Mouse (Mus musculus) left cerebral cortex, adult 18-20 months (tissue): ENCODE data around the gene Galm. TPM values are rescaled to one million over a fixed set of nuclear protein-coding genes. Genes with fewer than 3 reads are reported as not detected.
"Not testable (repeated sequence)": the region's sequence is repeated elsewhere in the genome, so short reads cannot be mapped to it uniquely, and the experiment has no call there.

ENCODE experiments used
- DNase-seq, 2 experiments: peaks; one replicate each; pipeline ENCODE4 v3.0.0; 2021 to 2022; ENCODE audit warnings: low spot score in 2 of 2, mixed read lengths in 1 of 2
- total RNA-seq, 2 experiments: library from RNA; stranded (reverse); gene quantifications; 2 replicates each; pipeline ENCODE4 v1.2.3; 2021

The Galm gene
- total RNA-seq, 2 experiments from 2014 or later: 2.3 to 2.8 TPM

DNA sequence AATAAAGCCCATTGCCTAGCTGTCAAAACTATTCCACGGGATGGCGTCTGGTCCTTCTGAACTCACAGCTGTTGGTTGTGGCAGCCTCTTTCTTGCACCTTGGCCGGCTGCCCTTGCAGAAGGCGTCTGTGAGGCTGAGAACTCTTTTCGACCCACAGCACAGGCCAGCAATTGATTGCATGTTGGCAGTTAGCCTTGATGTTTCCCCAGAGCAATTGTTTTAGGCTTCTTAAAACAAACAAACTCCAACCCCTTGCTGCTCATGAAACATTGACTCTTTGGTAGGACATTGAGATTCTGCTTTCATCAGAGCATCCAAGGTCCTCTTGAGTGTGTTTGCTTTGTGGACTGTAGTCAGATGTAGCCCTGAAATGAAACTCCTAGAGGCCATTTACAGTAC is 33.2 kb downstream of the Galm start:
- peak; percentile 39 to 41 for DNase-seq

DNA sequence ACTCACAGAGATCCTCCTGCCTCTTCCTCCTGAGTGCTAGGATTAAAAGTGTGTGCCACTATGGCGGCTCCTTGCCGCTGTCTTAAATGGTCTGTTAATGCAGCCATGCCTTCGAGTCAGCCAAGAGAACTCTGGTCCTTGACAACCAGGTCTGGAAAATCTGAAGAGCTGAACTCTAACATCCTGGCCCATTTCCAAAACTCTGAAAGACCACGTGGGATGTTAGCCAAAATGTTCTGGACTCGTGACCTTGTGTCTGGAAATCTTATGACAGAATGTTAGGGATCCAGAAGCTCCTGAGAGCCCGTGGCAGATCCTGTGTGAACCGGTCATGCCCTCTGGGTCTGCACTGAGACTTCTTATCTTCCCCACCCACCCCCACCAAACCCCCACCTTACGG is 36.7 kb downstream of the Galm start:
- DNase-seq: no peak

DNA sequence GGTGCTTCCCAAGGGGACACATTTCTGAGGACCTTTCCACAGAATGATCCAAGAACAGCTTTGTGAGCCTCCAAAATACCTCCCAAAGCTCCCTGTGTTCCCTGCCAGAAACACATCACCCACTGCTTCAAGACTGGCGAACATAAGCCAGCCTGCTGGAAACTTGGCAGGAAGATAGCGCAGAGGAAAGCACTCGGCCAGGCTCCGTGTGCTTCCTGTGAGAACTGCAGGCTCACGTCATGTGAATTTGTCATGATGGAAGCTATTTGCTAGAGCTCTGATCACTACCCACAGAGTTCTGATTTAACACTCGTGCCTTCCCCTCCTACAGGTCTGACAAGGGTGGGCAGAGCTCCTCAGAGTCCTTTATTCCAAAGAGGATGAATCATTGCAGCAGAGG is 38.5 kb downstream of the Galm start:
- peak; percentile 74 to 83 for DNase-seq

DNA sequence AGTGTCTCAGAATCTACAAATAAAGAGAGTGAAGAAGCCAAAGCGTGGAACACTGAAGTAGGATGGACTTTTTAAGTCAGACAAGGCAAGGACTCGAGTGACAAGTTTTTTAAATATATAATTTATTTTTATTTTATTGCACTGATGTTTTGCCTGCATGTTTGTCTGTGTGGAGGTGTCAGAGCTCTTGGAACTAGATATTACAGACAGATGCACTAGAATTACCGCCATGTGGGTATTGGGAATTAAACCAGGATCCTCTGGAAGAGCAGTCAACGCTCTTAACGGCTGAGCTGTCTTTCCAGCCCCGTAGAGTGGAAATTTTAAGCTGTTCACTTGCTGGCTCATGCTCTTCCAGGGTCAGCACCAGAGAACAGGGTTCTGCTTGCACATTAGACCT is 39.1 kb downstream of the Galm start:
- DNase-seq: peak in 1 of 2 experiments; percentile 11

DNA sequence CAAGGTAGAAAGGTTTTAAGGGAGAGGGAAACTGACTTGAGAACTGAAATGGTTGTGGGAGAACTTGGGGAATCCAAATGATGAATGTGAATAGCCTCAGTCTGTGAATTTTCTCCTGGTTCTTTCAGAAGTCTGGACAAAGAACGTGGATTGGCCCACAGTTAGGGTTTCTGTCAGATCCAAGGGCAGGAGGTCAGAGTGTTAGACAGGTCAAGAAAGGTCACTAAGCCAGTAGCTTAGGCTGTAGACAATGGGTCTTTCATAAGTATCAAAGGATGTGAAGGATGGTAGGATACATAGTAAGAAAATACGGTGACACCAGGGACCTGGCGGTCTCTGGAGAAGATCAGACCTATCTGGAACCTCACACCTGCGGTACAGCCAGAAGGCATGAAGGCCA is 40.2 kb downstream of the Galm start:
- DNase-seq: no peak

DNA sequence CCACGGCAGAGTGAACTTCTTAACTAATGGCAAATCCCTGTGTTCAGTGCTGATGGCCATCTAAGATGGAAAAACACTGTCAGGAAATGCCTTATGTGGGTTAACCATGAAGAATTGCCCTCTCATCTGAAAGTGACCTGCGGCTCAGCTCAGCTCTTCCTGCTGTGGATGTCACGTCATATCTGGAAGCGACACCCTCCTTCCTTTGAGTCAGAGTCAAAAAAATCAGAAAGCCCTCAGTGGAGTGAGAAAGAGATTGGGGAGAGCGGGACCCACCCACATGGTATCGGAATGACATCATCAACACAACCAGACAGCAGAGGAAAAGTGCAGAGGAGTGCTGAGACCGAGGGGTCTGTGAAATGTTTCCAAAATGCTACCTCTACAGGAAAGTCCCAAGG is 40.6 kb downstream of the Galm start:
- DNase-seq: peak; percentile 41 to 55

DNA sequence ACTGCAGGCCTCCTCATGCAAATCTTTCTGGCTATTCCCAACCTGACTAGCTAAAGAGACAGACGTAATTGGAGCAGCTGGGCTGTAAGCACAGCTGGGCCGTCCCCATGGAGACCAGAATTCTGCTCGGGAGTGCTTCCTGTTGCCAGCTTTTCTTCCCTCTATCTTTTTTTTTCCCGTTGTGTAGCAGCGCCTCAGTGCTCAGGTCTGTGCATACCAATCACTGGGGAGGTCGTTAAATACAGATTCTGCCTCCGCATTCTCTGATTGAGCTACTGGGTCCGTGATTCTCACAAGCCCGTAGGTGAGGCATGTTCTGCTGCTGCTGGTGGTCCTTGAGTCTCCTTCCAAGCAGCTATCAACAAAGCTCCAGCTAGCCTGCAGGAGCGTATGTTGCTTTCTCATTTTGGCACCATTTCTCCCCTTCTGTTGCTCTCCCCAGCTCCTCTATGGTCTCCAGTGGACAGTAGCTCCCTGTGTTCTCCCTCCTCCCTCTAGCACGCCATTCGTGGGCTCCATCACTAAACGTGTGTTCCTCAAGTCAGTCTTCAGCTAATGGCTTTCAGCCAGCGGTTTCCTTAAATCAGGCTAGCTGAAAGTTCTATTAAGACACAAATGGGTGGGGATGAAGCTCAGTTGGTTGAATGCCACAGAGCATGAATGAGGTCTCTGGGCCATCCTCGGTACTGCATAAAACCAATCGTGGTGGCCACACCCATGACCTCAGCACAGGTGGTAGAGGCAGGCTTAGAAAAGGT is 41.3 kb downstream of the Galm start:
- DNase-seq: peak; percentile 41 to 66

DNA sequence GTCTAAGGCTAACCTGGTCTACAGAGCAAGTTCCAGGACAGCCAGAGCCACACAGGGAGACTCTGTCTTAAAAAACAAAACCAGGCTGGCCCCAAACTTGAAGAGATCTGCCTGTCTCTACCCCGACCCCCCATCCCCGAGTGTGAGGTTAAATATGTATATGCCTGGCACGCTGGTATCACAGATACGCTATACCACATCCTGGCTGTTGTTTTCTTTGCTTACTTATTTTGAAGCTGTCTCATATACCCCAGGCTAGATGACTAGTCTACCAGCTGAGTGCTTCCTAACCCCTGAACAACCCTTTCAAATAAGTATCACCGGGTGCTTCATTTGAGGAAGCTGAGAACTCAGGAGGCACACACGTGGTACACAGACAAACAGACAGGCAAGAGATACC is 42.5 kb downstream of the Galm start:
- no peak for DNase-seq

DNA sequence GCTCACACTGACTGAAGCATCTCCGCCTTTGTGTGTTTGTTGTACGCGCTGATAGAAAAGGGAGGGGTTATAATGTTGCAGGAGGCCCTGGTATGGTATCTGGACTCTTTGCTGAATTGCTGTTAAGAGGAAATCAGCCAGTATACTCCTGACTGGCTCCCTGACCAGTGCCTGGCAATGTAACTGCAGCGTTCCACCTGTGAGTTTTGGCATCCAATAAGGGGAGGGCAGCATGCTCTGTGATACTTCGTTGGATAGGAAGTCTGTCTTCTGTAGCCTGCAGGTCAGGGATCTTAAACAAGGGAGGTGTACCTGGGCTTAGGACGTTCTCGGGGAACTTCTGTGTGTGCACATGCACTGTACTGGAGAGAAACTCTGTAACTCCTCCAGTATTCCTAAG is 43.7 kb downstream of the Galm start:
- DNase-seq: no peak

DNA sequence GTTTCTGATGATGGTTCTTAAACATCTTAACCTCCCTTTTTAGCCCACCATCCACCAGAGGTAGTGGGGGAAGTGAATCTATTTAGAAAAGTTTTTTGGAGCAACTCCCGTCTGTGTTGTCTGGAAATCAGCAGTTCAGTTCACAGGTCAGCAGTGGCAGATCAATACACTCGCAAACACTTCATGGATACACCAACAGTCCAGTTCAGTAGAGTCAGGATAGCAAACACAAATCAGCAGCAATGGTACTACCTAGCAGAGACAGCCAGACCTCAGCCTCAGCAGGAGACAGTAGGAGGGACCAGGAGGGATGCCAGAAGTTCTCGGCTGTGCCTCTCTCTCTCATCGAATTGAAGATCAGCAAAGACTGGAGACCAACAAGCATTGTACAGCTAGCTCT is 44.7 kb downstream of the Galm start:
- no peak for DNase-seq

DNA sequence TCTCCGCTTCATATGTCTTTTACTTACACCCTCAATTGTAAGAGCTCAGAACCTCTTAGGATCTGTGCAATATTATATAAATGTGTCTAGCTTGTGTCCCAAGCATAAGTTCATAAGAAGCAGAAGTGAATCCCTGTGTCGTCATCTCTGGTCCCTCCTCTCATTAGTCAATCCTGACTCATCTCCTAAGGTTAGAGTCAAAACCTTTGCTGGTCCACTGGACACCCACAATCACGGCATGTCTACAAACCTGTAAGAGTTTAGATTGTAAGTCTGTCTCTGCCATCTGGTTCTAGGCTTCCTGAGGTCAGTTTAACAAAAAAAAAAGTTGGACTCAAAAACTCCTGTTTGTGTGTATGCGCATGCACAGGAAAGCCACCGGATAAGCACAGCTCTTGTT is 45.5 kb downstream of the Galm start:
- no peak for DNase-seq

DNA sequence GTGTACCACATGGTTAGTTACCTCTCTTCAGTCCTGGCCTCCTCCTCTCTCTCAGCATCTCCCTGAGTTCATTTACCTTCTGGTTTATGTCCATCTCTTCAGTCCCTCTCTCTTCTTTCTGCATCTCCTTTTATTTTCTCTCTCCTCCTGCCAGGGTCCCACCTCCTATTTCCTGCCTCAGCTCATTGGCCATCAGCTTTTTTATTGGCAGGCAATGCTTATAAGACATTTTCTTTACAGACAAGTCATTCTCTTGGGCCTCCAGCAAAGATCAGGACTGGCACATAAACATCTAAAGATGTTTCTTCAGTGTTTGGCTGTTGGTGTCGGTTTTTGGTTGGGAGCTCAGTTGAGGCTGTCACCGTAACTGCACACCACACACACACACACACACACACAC is 46.4 kb downstream of the Galm start:
- DNase-seq: no peak

DNA sequence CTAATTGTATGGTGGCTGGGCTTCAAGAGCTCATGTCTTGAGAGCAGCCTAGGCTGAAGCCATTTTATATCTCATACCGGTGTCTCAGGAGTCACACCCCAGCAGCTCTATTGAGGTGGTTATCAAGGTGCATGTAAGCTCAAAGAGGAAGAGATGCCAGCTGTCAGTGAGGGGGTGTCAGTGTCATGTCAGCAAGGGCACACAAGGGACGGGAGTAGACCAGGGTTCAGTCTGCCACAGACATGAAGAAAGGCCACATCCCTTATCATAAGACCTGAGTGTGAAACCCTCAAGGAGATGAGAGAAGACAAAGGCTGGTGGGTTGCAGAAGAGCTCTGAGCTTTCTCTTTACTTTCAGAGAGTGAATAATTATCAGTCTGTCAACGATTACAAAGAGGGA is 46.9 kb downstream of the Galm start:
- no peak for DNase-seq

DNA sequence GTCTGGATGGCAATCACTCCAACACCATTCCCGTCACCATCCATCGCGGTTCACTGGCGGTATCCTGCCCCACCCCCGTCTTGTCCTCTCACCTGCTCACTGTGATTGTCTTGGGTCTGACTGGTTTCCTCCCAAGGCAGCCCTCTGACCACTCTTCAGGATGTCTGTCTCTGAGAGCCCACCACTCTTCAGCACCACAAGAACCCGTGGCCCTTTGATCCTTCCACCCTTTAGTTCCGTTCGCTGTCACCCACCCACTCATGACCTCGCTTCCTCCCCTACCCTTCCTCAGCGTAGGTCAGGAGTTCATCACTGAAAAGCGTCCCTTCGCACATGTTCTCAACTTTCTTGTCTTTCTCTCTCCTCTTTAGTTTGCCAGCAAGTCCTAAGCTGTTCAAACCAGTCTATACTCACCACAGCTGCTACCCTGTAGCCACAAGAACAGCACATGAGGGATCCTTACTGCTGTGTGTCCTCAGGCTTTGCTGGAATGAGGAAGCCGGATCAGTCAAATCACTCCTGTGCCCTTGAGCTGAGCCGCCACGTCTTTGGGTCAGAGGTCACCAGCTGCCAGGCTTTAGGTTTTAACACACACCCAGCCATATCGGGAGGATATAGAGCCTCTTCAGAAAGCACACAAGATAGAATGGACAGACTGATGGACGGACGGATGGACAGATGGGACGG is 47.6 kb downstream of the Galm start:
- DNase-seq: no peak

DNA sequence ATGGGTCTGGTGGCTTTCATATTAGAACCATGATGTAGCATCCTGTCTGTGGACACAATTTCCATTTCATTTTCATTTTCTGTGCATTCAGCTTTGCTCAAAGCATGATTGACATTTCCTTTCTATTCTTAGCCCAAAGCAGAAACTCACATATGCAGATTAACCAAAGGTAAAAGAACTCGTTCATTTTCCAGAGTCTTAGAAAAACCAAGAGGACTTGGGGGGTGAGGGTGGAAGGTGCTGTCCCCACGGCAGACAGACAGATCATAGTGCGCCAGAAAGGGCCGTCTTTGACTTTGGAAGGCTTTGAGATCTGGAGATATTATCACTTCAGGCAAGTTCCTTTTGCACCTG is 48.1 kb downstream of the Galm start:
- DNase-seq: no peak

DNA sequence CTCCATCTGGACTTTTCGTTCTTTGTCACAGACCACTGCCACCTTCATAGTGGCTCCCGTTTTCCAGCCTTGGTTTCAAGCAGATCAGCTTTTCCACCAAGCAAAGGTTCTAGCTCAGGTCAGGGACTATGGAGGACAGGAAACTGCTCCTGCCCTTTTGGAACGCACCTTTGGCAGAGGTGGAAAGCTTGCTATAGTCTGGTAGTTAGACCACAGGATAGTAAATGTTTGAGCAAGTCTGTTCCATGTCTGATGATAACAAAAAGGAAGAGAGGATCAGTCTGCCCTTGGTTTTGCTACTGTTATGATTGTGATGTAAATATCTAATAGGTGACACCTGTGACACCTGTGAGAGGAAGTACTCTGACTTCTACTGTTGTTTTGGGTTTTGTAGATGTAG is 48.7 kb downstream of the Galm start:
- DNase-seq: no peak

DNA sequence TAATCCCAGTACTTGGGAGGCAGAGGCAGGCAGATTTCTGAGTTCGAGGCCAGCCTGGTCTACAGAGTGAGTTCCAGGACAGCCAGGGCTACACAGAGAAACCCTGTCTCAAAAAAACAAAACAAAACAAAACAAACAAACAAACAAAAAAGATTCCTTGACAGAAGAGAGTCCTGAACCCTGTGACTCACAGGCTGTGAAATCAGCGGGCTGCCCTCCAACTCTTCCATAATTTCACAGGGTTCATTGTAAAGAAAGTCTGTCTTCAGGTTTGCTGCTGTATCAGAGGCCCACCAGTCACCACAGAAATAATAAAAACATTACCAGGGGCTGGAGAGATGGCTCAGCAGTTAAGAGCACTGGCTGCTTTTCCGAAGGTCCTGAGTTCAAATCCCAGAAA is 51.6 kb downstream of the Galm start:
- not testable (repeated sequence) for DNase-seq

DNA sequence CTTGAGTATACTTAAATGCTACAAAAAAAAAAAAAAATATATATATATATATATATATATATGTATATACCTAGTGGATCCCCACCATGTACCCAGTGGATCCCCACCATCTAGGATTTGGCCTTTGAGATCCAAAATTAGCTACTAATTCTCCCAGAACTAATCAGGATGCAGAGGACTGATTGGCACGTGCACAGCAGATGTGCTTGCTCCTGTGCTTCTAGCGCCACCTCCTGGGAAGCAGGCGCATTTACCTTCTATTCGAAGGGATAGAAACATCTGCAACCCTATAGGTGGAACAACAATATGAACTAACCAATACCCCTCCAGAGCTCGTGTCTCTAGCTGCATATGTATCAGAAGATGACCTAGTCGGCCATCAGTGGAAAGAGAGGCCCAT is 52.7 kb downstream of the Galm start:
- DNase-seq: peak; percentile 73 to 78

DNA sequence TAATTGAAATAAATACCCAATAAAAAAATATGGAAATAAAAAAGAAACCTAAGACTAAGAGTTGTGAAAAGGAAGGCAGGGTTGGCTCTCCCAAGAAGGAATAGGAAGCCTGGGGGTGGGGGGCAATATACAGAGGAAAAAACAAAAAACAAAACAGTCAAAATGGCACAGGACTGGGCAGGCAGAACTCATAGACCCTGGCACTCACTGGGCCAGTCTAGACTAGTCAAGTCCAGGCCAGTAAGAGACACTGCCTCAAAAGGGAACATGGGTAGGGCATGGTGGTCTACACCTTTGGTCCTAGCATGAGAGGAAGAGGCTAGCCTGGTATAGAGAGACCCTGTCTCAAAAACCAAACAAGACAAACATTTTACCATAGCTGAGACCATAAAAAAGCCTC is 53.2 kb downstream of the Galm start:
- DNase-seq: no peak

DNA sequence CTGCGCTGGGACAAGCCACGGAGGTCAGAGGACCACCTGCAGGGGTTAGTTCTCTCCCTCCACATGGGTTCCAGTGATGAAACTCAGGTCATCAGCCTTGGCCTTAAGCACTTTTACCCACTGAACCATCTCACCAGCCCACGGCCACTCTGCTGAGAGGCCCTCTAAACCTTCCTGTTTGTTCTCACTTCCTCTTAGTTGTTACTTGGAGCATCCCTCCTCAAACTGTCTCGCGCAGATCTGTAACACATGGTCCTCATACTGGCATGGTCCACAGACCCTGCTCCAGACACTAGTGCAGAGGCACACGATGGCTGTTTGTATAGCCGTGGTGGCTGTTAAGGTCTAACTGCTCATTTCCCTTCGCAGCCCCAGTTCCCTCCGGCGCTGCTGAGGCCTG is 56.3 kb downstream of the Galm start:
- no peak for DNase-seq

DNA sequence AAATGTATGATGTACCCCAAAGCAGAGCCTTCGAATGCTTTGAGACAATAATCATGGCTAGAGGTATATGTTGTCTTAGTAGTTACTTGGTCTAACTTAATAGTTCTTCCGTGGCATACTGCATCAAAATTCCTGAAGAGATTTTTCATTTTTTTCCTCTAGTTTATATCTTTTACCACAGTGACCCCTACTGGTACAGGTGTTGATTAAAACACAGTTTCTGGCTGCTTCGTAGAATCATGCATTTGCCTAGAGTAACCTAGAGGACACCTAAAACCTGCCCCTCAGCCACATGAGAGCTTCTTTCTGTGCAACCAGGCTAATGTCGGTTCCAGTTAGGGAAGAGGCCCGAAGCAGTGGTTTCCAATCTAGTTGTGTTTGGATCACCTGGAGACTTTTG is 65.8 kb downstream of the Galm start:
- no peak for DNase-seq

DNA sequence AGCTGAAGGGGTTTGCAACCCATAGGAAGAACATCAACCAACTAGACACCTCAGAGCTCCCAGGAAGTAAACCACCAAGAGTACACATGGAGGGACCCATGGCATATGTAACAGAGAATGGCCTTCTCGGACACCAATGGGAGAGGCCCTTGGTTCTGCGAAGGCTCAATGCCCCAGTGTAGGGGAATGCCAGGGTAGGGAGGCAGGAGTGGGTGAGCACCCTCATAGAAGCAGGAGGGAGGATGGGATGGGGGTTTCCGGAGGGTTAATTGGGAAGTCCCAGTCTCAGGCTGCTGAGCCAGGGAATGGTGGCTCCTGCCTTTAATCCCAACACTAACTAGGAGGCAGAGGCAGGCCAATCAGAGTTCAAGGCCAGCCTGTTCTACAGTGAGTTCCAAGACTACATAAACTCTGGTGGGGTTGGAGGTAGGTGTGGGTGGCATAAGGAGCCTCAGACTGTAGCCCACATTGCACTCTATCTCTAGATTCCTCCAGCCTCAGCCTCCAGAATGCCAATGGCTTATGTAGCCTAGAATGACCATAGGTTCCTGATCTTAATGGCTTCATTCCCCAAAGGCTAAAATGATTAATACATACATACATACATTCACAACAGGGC is 72.0 kb downstream of the Galm start:
- DNase-seq: no peak

DNA sequence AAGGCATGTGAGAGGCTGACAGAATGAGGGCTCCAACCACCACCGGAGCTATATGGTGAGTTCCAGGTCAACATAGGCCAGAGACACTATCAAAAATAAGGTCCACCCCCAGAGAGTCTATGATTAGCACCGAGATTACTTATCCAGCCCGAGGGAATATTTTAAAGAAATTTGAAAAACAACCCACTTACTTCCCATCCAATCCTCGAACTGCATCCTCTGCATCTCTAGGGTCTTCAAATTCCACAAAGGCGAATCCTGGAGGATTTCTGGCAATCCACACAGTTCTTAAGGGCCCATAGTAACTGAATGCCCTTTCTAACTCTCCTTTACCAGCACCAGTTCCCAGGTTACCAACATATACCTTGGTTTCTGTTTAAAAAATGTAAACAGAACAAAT is 78.4 kb downstream of the Galm start:
- no peak for DNase-seq
